Mouse (Mus musculus): ENCODE data around the gene B4galt5. TPM values are rescaled to one million over a fixed set of nuclear protein-coding genes. Genes with fewer than 3 reads are reported as not detected.

The B4galt5 gene
- polyA plus RNA-seq, 1 experiment: 59.4 TPM

DNA sequence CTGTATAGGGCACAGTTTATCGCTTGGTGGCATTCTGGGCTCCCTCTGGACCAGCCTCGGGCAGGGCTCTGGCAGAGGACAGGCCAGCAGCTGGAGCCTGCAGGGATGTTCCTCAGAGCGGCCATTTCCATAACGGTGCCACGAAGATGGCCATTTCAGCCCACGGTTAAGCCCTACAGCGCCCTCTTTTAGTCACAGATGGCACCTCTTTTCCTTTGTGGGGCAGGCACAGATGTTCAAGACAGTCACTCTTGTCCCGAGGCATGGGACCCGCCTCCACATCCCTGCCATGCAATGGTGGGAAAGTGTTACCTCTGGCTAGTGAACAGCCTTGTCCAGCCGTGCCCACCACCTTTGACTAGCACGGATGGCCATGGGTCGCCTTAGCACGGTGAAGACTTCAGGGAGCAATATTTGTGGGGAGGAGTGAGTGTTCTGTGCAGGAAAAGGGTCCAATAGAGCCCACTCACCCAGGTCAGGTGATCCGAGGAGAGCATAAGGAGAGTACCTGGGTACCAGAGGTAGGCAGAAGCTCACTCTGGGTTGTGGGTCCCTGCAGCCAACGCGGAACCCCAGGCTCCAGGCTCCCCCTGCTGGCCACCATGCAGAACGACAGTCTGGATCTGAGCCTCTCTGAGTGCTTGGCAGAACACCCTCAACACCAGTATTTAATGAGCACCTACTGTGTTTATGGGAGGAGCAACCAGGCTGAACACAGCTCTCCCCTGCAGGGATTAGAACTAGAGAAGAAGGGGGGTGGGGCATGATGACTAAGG, 70.0 kb downstream of the B4galt5 start:
- H3K27ac ChIP-seq (ENCODE audit: insufficient read depth, low read length): no peak overlapping the region
- H3K4me3 ChIP-seq (replicated peaks; ENCODE audit: insufficient read depth, low read depth, low read length): no peak overlapping the region
- H3K4me1 ChIP-seq (ENCODE audit: control insufficient read depth, insufficient read depth, low read length): no peaks in the 10 kb centered on the region; the same call in 1 of the 2 replicates
- DNase-seq: peak; percentile 49 to 65
- WGBS: 40% methylated on average over 17 of the region's 17 CpGs
- TF ChIP-seq POLR2A (IDR thresholded peaks at IDR 0.05; ENCODE audit: borderline replicate concordance, insufficient read depth, low read length) (no peak), CTCF (IDR thresholded peaks at IDR 0.05; ENCODE audit: borderline replicate concordance, insufficient read depth, low read depth, low read length) (peak; percentile 95)
- no peaks in the 10 kb centered on the region for H3K27me3 ChIP-seq (ENCODE audit: control insufficient read depth, insufficient read depth, low read length)

DNA sequence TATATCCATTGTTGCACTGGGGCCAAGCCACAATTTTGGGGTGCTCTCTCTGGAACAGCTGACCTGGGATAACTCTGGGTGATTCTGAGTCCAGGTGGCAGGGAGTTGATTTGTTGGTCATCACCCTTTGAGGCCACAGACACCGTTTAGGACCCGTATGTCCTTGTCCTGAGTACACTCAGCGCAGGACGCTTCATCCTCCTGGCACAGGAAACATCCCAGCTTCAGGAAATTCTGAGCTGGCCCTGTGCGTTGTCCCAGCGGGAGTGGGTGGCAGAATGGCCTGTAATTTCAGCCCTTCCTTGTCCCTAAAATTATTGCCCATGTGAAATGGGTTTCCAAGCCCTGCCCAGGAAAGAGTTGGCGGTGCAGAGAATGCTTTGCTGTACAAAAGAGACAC, 71.0 kb downstream of the B4galt5 start:
- no peaks in the 10 kb centered on the region; the same call in 1 of the 2 replicates for H3K4me1 ChIP-seq (ENCODE audit: control insufficient read depth, insufficient read depth, low read length)
- peak in 1 of 2 experiments; percentile 6 for DNase-seq
- TF ChIP-seq POLR2A (IDR thresholded peaks at IDR 0.05; ENCODE audit: borderline replicate concordance, insufficient read depth, low read length): no peak
- no peak for TF ChIP-seq CTCF (IDR thresholded peaks at IDR 0.05; ENCODE audit: borderline replicate concordance, insufficient read depth, low read depth, low read length)
- no peak overlapping the region for H3K27ac ChIP-seq (ENCODE audit: insufficient read depth, low read length)
- no peaks in the 10 kb centered on the region for H3K27me3 ChIP-seq (ENCODE audit: control insufficient read depth, insufficient read depth, low read length)
- H3K4me3 ChIP-seq (replicated peaks; ENCODE audit: insufficient read depth, low read depth, low read length): no peak overlapping the region
- 85% methylated on average over 7 of the region's 7 CpGs for WGBS

DNA sequence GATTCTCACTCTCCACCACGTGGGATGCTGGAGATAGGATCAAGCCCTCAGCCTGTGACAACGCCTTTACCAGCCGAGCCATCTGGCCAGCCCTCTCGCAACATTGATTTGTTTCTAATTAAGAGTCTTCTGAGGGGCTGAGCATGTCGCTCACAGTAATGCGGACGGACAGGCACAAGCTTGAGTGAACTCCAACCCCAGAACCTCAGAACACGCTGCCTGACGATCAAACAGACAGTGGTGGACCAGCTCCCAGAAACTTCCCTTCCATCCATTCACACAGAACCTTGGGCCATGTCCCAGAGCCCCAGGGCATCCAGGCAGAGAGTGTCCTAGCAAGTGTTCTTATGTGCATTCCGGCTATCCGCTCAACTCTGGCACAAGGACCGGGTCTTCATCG, 72.0 kb downstream of the B4galt5 start:
- no peak overlapping the region for H3K27ac ChIP-seq (ENCODE audit: insufficient read depth, low read length)
- H3K4me3 ChIP-seq (replicated peaks; ENCODE audit: insufficient read depth, low read depth, low read length): no peak overlapping the region
- DNase-seq: peak in 1 of 2 experiments; percentile 11
- no peaks in the 10 kb centered on the region; the same call in 1 of the 2 replicates for H3K4me1 ChIP-seq (ENCODE audit: control insufficient read depth, insufficient read depth, low read length)
- WGBS: 42% methylated on average over 13 of the region's 13 CpGs
- TF ChIP-seq CTCF (IDR thresholded peaks at IDR 0.05; ENCODE audit: borderline replicate concordance, insufficient read depth, low read depth, low read length) (no peak), POLR2A (IDR thresholded peaks at IDR 0.05; ENCODE audit: borderline replicate concordance, insufficient read depth, low read length) (no peak)
- no peaks in the 10 kb centered on the region for H3K27me3 ChIP-seq (ENCODE audit: control insufficient read depth, insufficient read depth, low read length)

DNA sequence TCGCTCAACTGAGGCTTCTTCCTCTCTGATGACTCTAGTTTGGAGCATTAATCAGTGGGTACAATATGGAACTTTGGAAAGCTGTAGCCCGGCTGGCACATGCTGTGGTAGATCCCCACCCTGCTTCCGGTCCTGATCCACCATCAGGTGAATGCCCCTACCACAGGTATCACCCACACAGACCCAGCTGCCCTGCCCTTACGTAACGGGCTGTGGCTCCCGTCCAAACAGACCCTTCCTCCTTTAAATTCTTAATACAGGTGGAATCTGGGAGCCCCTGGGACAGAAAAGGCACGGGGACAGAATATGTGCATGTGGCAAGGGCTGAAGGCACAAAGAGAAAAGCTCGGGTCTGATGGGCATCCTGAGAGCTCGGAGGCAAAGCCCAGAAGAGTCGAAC, 73.1 kb downstream of the B4galt5 start:
- TF ChIP-seq POLR2A (IDR thresholded peaks at IDR 0.05; ENCODE audit: borderline replicate concordance, insufficient read depth, low read length) (no peak), CTCF (IDR thresholded peaks at IDR 0.05; ENCODE audit: borderline replicate concordance, insufficient read depth, low read depth, low read length) (no peak)
- peak in 1 of 2 experiments; percentile 5 for DNase-seq
- Histone ChIP-seq H3K4me3 (replicated peaks; ENCODE audit: insufficient read depth, low read depth, low read length) (no peak overlapping the region), H3K27me3 (ENCODE audit: control insufficient read depth, insufficient read depth, low read length) (no peaks in the 10 kb centered on the region), H3K4me1 (ENCODE audit: control insufficient read depth, insufficient read depth, low read length) (no peaks in the 10 kb centered on the region; the same call in 1 of the 2 replicates), H3K27ac (ENCODE audit: insufficient read depth, low read length) (no peak overlapping the region)
- WGBS: 91% methylated on average over 10 of the region's 10 CpGs

DNA sequence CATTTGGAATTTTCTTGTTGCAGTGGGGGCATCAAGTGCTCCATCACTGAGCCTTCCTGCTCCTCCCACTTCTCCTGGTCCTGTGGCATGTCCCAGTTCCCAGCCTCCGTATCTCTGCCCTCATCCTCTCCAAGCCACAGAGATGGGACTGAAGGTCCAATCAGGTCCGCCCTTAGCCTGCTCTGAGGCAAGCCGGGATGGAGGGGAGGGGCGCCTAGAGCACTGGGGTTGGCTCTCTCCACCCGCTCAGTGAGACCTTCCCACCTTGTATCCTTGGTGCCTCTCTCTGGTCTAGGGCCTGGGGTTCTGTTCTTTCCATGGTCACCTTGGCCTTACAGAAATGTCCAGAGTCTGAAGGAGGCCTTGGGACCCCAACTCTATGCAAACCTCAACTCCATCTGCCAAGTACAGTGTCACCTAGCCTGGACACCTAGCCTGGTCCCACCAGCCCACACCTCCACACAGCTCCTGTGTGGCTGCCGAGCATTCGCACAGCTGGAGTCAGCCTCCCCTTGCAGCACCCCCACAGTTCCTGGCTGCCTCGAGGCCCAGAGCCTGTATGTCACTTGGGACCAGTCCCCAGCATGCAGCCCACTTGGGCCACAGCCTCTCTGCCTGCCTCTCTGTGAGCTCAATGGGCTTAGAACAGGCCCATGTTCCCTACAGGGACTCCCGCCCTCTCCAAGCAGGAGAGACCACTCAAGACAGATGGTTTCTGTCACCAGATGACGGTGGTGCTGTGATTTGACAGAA, 74.1 kb downstream of the B4galt5 start:
- Histone ChIP-seq H3K4me1 (ENCODE audit: control insufficient read depth, insufficient read depth, low read length) (no peaks in the 10 kb centered on the region), H3K27me3 (ENCODE audit: control insufficient read depth, insufficient read depth, low read length) (no peaks in the 10 kb centered on the region), H3K27ac (ENCODE audit: insufficient read depth, low read length) (no peak overlapping the region), H3K4me3 (replicated peaks; ENCODE audit: insufficient read depth, low read depth, low read length) (no peak overlapping the region)
- DNase-seq: peak in 1 of 2 experiments; percentile 3
- no peak for TF ChIP-seq CTCF (IDR thresholded peaks at IDR 0.05; ENCODE audit: borderline replicate concordance, insufficient read depth, low read depth, low read length)
- no peak for TF ChIP-seq POLR2A (IDR thresholded peaks at IDR 0.05; ENCODE audit: borderline replicate concordance, insufficient read depth, low read length)
- 71% methylated on average over 10 of the region's 10 CpGs for WGBS

DNA sequence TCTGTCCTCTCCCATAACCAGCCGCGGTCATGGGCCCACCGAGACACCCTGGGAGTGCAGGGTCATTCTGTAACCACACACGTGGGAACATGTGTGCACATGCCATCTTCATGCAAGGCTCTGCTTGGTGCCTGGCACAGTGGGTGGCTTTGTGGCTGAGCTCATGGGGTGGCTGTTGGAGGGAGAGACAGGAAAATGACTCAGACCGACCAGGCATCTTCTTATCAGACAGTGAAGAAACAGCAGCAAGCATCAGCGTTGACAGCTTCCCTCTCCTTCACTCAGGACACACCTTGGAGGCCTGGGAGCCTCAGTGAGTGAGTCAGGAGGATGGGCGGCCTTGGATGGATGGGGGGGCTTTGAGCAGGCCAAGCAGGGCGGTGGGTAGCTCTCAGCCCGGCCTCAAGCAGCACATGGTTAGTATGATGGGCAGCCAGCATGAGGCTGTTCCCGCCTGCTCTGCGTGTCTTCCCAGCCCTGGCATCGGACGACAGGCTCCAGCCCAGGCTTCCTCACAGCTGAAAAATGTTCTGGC, 75.7 kb downstream of the B4galt5 start:
- WGBS: 64% methylated on average over 13 of the region's 13 CpGs
- no peak for TF ChIP-seq CTCF (IDR thresholded peaks at IDR 0.05; ENCODE audit: borderline replicate concordance, insufficient read depth, low read depth, low read length)
- no peak for TF ChIP-seq POLR2A (IDR thresholded peaks at IDR 0.05; ENCODE audit: borderline replicate concordance, insufficient read depth, low read length)
- H3K27ac ChIP-seq (ENCODE audit: insufficient read depth, low read length): no peak overlapping the region
- peak in 1 of 2 experiments; percentile 5 for DNase-seq
- H3K4me3 ChIP-seq (replicated peaks; ENCODE audit: insufficient read depth, low read depth, low read length): no peak overlapping the region
- no peaks in the 10 kb centered on the region for H3K27me3 ChIP-seq (ENCODE audit: control insufficient read depth, insufficient read depth, low read length)
- no peaks in the 10 kb centered on the region for H3K4me1 ChIP-seq (ENCODE audit: control insufficient read depth, insufficient read depth, low read length)

DNA sequence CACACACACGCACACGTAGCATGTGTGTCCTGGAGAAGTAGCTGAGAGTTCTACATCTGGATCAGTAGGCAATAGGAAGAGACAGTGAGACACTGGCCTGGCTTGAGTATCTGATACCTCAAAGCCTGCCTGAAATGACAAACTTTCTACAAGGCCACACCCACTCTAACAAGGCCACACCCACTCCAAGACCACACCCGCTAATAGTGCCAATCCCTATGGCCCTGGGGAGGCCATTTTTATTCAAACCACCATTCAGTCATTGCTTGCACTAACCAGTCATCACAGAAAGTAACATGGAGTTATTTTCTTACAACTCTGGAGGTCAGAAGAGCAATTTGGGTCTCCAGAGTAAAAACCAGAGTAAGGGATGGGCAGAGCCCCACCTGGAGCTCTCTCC, 76.3 kb downstream of the B4galt5 start:
- no peak overlapping the region for H3K27ac ChIP-seq (ENCODE audit: insufficient read depth, low read length)
- WGBS: 89% methylated on average over 3 of the region's 3 CpGs
- H3K4me1 ChIP-seq (ENCODE audit: control insufficient read depth, insufficient read depth, low read length): no peaks in the 10 kb centered on the region
- TF ChIP-seq CTCF (IDR thresholded peaks at IDR 0.05; ENCODE audit: borderline replicate concordance, insufficient read depth, low read depth, low read length) (no peak), POLR2A (IDR thresholded peaks at IDR 0.05; ENCODE audit: borderline replicate concordance, insufficient read depth, low read length) (no peak)
- H3K4me3 ChIP-seq (replicated peaks; ENCODE audit: insufficient read depth, low read depth, low read length): no peak overlapping the region
- no peaks in the 10 kb centered on the region for H3K27me3 ChIP-seq (ENCODE audit: control insufficient read depth, insufficient read depth, low read length)
- peak in 1 of 2 experiments; percentile 2 for DNase-seq
